Mouse (Mus musculus) neutrophil, adult 83 days (primary cell): ENCODE data around the gene Olfr884. TPM values are rescaled to one million over a fixed set of nuclear protein-coding genes. Genes with fewer than 3 reads are reported as not detected.

Source experiments
- total RNA-seq, 2 experiments: library from RNA; stranded (reverse); gene quantifications; one replicate each; pipeline ENCODE4 v1.2.4; 2023

Gene Olfr884
- not detected for total RNA-seq

GRCm38 (mm10) chr9:38046255-38046654 lies at the start of gene Olfr884:
TSS of gene Olfr884 (plus strand) at chr9:38046555.

DNA sequence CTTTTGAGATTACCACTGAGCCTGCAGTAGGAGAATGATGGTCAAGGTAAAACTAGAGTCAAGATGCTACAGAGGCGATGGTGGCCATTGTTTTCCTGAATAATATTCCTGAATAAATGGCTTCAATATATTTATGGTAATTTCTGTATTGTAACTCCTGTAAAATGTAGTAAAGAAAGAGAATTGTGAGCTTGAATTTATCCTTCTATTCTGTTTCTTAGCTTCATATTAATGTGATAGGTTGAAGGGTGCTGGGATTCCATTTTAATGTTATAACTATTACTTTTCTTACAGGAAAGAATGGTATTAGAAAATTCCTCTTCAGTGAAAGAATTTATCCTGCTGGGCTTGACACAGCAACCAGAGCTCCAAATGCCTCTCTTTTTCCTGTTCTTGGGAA lies 20.8 kb upstream of the Olfr884 start, which contains the start of gene Olfr883:
Gene Olfr883 (plus strand): TSS at position 301 of the 400 bp plus-strand sequence.

DNA sequence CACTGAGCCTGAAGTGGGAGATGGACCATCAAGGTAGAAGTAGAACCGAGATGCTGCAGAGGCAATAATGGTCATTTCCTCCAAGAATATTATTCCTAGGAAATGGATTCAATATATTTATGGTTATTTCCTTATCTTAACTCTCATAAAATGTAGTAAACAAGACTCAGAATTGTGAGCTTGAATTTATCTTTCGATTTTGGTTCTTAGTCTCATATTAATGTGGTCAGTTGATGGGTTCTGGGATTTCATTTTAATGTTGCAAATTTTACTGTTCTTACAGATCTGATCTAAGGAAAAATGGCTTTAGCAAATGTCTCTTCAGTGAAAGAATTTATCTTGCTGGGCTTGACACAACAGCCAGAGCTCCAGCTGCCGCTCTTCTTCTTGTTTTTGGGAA lies 14.7 kb downstream of the Olfr884 start, which contains the start of gene Olfr885:
Gene Olfr885 (plus strand): TSS at position 301 of the 400 bp plus-strand sequence.

DNA sequence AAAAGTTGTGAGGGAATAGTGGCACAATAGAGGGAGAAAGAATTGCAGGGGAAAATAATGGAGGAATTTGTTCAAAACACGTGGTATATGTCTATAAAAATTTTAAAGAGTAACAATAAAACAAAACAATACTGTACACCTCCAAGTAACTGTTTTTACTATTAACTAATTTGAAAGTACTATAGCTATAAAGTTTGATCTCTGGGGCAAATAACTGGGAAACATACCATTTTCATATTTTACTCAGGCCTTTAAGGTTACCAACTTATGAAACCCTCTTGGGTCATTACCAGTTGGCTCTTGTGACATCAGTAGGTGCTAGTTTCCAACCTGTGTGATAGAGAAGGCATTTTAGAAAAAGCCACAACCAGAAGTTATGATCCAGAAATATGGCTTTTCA lies 37.4 kb downstream of the Olfr884 start, which contains the start of gene Olfr887:
Gene Olfr887 (plus strand): TSS at position 301 of the 400 bp plus-strand sequence.

Other genes with a start within 250 kb of the Olfr884 start
- not detected for gene Olfr876, start 243.5 kb upstream of the Olfr884 start, total RNA-seq
- not detected for gene Olfr877, start 192.3 kb upstream of the Olfr884 start, total RNA-seq
- not detected for gene Olfr145, start 149.8 kb upstream of the Olfr884 start, total RNA-seq
- not detected for gene Olfr878, start 128.7 kb upstream of the Olfr884 start, total RNA-seq
- not detected for gene Olfr881, start 54.7 kb upstream of the Olfr884 start, total RNA-seq
- gene Olfr883, start 20.7 kb upstream of the Olfr884 start, total RNA-seq: not detected
- gene Olfr885, start 14.8 kb downstream of the Olfr884 start, total RNA-seq: not detected
- not detected for gene Olfr887, start 37.5 kb downstream of the Olfr884 start, total RNA-seq
- gene Olfr888, start 61.6 kb downstream of the Olfr884 start, total RNA-seq: not detected
- under 1 TPM in 1 of 2 experiments, not detected in 1; 0.07 TPM for gene Olfr889, start 68.6 kb downstream of the Olfr884 start, total RNA-seq
- gene Olfr890, start 96.0 kb downstream of the Olfr884 start, total RNA-seq: not detected
- not detected for gene Olfr891, start 134.3 kb downstream of the Olfr884 start, total RNA-seq
- not detected for gene Olfr893, start 161.8 kb downstream of the Olfr884 start, total RNA-seq
- gene Olfr894, start 171.5 kb downstream of the Olfr884 start, total RNA-seq: not detected
- gene Olfr143, start 206.2 kb downstream of the Olfr884 start, total RNA-seq: not detected
- not detected for gene Olfr895, start 221.3 kb downstream of the Olfr884 start, total RNA-seq
- not detected for gene Olfr896-ps1, start 244.6 kb downstream of the Olfr884 start, total RNA-seq